Mouse (Mus musculus) layer of hippocampus, postnatal 10 days (tissue): Measurements from ENCODE around the gene Dll4. TPM values are rescaled to one million over a fixed set of nuclear protein-coding genes. Genes with fewer than 3 reads are reported as not detected.
A peak's percentile ranks its signal among the peaks of the same experiment; 100 is the strongest.

Experiments used
- DNase-seq, 2 experiments: peaks; one replicate each; pipeline ENCODE4 v3.0.0; 2021; ENCODE audit warnings: low spot score in 2 of 2
- long read RNA-seq: library from polyadenylated mRNA; stranded (forward); transcript quantifications from one replicate; pipeline ENCODE4 v2.0.0, GENCODE M21; 2023
- total RNA-seq, 2 experiments: library from RNA; stranded (reverse); gene quantifications; 2 replicates each; pipeline ENCODE4 v1.2.3; 2021

The Dll4 gene
- 1 to 10 TPM; 7.4 to 7.6 TPM for total RNA-seq
- long read RNA-seq, partial matches to known transcripts: 1 of 1 reads
- long read RNA-seq, other reads (novel, unspliced or antisense): 0 of 1 reads

GRCm38 (mm10) chr2:119325568-119326143 is at the start of gene Dll4:
Gene Dll4 (plus strand): TSS chr2:119325784.
- peak in 1 of 2 experiments; percentile 47 for DNase-seq

GRCm38 (mm10) chr2:119276926-119277325 is 48.7 kb upstream of the Dll4 start:
- DNase-seq: no peak

- DNase-seq: no peak
Measured at GRCm38 (mm10) chr2:119277810-119278209, 47.8 kb upstream of the Dll4 start.

GRCm38 (mm10) chr2:119281899-119282565 is 43.6 kb upstream of the Dll4 start:
- no peak for DNase-seq

GRCm38 (mm10) chr2:119287372-119287771 is 38.2 kb upstream of the Dll4 start:
- no peak for DNase-seq

GRCm38 (mm10) chr2:119288270-119288882 is 37.2 kb upstream of the Dll4 start, which contains the start of gene Vps18:
Gene Vps18 (plus strand): TSS chr2:119288740.
- peak; percentile 99 for DNase-seq

GRCm38 (mm10) chr2:119289014-119289416 is 36.6 kb upstream of the Dll4 start:
- DNase-seq: no peak

GRCm38 (mm10) chr2:119292281-119292680 is 33.3 kb upstream of the Dll4 start:
- DNase-seq: no peak

- DNase-seq: no peak
Measured at GRCm38 (mm10) chr2:119292852-119293251, 32.7 kb upstream of the Dll4 start.

GRCm38 (mm10) chr2:119293311-119293710 is 32.3 kb upstream of the Dll4 start:
- no peak for DNase-seq

- no peak for DNase-seq
Measured at GRCm38 (mm10) chr2:119293776-119294390, 31.7 kb upstream of the Dll4 start.

GRCm38 (mm10) chr2:119294411-119294810 is 31.2 kb upstream of the Dll4 start:
- no peak for DNase-seq

- no peak for DNase-seq
Measured at GRCm38 (mm10) chr2:119296756-119297155, 28.8 kb upstream of the Dll4 start.

GRCm38 (mm10) chr2:119297506-119297905 is 28.1 kb upstream of the Dll4 start:
- no peak for DNase-seq

- DNase-seq: peak; percentile 76 to 82
Measured at GRCm38 (mm10) chr2:119298330-119298729, 27.3 kb upstream of the Dll4 start.

GRCm38 (mm10) chr2:119298839-119299238 is 26.7 kb upstream of the Dll4 start:
- no peak for DNase-seq

GRCm38 (mm10) chr2:119299981-119300818 is 25.4 kb upstream of the Dll4 start:
- peak; percentile 65 to 73 for DNase-seq

GRCm38 (mm10) chr2:119300819-119301493 is 24.6 kb upstream of the Dll4 start:
- peak; percentile 63 to 74 for DNase-seq

- no peak for DNase-seq
Measured at GRCm38 (mm10) chr2:119302876-119303275, 22.7 kb upstream of the Dll4 start.

GRCm38 (mm10) chr2:119304391-119304790 is 21.2 kb upstream of the Dll4 start:
- DNase-seq: no peak
